Mouse (Mus musculus) forebrain, postnatal 0 days (tissue): Measurements from ENCODE around the gene Aldh3a1. TPM values are rescaled to one million over a fixed set of nuclear protein-coding genes. Genes with fewer than 3 reads are reported as not detected.

Source experiments
- ATAC-seq: fragments of 200-750 bp; cut with Nextera tagmentation; 2 replicates; pipeline ENCODE4 v1.8.0; 2017; ENCODE audit warnings: mild to moderate bottlenecking, moderate library complexity
- DNase-seq: peaks from one replicate; pipeline ENCODE4 v3.0.0-alpha.2; 2015
- H3K27ac ChIP-seq: fragments of 300-500 bp; sonication (generic); 2 replicates; pipeline ENCODE4 v1.5.1; 2014; ENCODE audit warnings: low read depth, mild to moderate bottlenecking, antibody characterized with exemption, low read length, moderate library complexity, mixed read lengths
- H3K27me3 ChIP-seq: fragments of 300-500 bp; sonication (generic); 2 replicates; pipeline ENCODE4 v1.6.1; 2014; ENCODE audit warnings: mild to moderate bottlenecking, low read length, mixed read lengths; ENCODE audit not compliant: insufficient read depth
- H3K36me3 ChIP-seq: fragments of 300-500 bp; sonication (generic); 2 replicates; pipeline ENCODE4 v1.6.1; 2014; ENCODE audit warnings: mild to moderate bottlenecking, moderate library complexity; ENCODE audit not compliant: insufficient read depth
- H3K4me1 ChIP-seq: fragments of 300-500 bp; sonication (generic); 2 replicates; pipeline ENCODE4 v1.6.1; 2014; ENCODE audit warnings: antibody characterized with exemption; ENCODE audit not compliant: insufficient read depth
- H3K4me2 ChIP-seq: fragments of 300-500 bp; sonication (generic); 2 replicates; pipeline ENCODE4 v1.6.1; 2014; ENCODE audit warnings: low read depth, mild to moderate bottlenecking, moderate library complexity
- H3K4me3 ChIP-seq: fragments of 300-500 bp; sonication (generic); 2 replicates; pipeline ENCODE4 v1.5.1; 2014; ENCODE audit warnings: low read depth, low read length, mixed read lengths
- H3K9ac ChIP-seq: fragments of 300-500 bp; sonication (generic); 2 replicates; pipeline ENCODE4 v1.6.1; 2014; ENCODE audit warnings: mild to moderate bottlenecking
- H3K9me3 ChIP-seq: fragments of 300-500 bp; sonication (generic); 2 replicates; pipeline ENCODE4 v1.6.1; 2016; ENCODE audit warnings: low read length
- CTCF ChIP-seq: sonication (generic); IDR thresholded peaks from 2 replicates; pipeline ENCODE4 v1.5.1; 2016; ENCODE audit warnings: antibody characterized with exemption, control low read depth, low read depth
- WGBS: fragments of 180-500 bp; shearing (Covaris S2); extraction: QIAGEN DNeasy Blood & Tissue Kit; methylation state at CpG from one replicate; pipeline ENCODE4 v1.1.7; 2014; 5-methylcytosine and 5-hydroxymethylcytosine counted together
- polyA plus RNA-seq: library from polyadenylated mRNA; unstranded; fragments of >200 nt; fragmentation: Nextera tagmentation; extraction: Ambion mirVana; gene quantifications from 2 replicates; pipeline ENCODE4 v1.2.1, GENCODE M21; 2015
- total RNA-seq: library from RNA; depleted of rRNA; stranded (reverse); fragments of >200 nt; gene quantifications from 2 replicates; pipeline ENCODE4 v1.2.3, GENCODE M21; 2014

Gene Aldh3a1
- total and polyA plus RNA-seq, 2 experiments from 2014 or later = 1.2 TPM; not detected in 1

DNA sequence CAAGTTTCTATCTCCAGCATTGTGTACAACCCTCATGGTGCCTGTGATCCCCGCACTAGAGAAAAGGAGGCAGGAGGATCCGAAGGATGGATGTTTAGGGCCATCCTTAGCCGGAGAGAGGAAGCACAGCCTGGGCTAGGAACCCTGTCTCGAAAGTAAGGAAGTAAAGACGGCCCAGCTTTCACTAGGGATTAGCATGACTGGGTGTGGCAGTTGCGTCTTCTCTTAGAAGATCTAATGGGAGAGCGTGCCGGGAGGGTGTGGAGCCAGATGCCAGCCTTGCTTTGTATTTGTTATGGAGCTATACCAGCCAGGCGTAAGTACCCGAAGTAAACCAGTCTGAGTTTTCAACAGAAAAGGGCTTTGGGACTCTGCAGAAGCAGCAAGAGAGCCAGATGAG, 17.6 kb downstream of the Aldh3a1 start:
- no peaks in the 10 kb centered on the region for H3K9me3 ChIP-seq
- ATAC-seq (no peak), DNase-seq (no peak)
- no peak overlapping the region for H3K4me3 ChIP-seq
- H3K36me3 ChIP-seq = no peaks in the 10 kb centered on the region
- WGBS = 84% methylated on average over 10 of the region's 10 CpGs
- no peak for TF ChIP-seq CTCF
- no peaks in the 10 kb centered on the region for H3K27me3 ChIP-seq
- H3K27ac ChIP-seq = no peak overlapping the region
- no peaks in the 10 kb centered on the region for H3K4me1 ChIP-seq
- no peak overlapping the region for H3K4me2 ChIP-seq
- H3K9ac ChIP-seq = no peak overlapping the region

- Histone ChIP-seq H3K4me3 (no peak overlapping the region), H3K36me3 (no peaks in the 10 kb centered on the region), H3K4me1 (no peaks in the 10 kb centered on the region), H3K9ac (no peak overlapping the region), H3K27me3 (no peaks in the 10 kb centered on the region), H3K9me3 (no peaks in the 10 kb centered on the region), H3K4me2 (no peak overlapping the region), H3K27ac (peak overlapping the region; percentile 57)
- no peak for TF ChIP-seq CTCF
- DNase-seq = no peak
- 66% methylated on average over 4 of the region's 4 CpGs for WGBS
- ATAC-seq = 0 out of 2 replicates have a peak, but pooled peaks have one; percentile 7
These were observed 18.2 kb downstream of the Aldh3a1 start for GRCm38 (mm10) chr11:61225511-61225910.

GRCm38 (mm10) chr11:61225941-61226412, 18.6 kb downstream of the Aldh3a1 start:
- no peak overlapping the region for H3K4me2 ChIP-seq
- no peaks in the 10 kb centered on the region for H3K9me3 ChIP-seq
- ATAC-seq (peak; percentile 92), DNase-seq (peak; percentile 84)
- no peak overlapping the region for H3K9ac ChIP-seq
- 53% methylated on average over 6 of the region's 6 CpGs for WGBS
- H3K4me3 ChIP-seq = no peak overlapping the region
- no peaks in the 10 kb centered on the region for H3K27me3 ChIP-seq
- no peaks in the 10 kb centered on the region for H3K36me3 ChIP-seq
- no peaks in the 10 kb centered on the region for H3K4me1 ChIP-seq
- no peak for TF ChIP-seq CTCF
- peak overlapping the region; percentile 57 for H3K27ac ChIP-seq

DNA sequence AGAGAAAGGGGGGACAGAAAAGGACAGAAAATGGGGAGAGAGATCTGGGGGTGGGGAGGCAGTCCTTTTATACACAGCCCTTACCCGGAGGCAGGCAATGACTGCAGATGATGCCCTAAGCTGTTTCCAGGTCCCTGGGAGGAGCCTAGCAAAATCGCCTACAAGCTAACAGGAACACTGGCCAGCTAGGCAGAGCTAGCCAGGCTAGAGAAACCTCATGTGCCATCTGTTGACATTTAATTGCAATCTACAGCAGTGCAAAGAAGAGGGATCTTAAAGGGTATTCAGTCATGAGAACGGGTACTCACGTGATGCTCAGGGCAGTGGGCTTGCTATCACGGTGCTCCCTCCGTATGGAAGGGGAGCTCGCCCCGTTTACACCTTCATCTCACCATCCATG, 20.5 kb downstream of the Aldh3a1 start:
- Histone ChIP-seq H3K9me3 (no peaks in the 10 kb centered on the region), H3K4me1 (no peaks in the 10 kb centered on the region), H3K9ac (no peak overlapping the region), H3K27ac (no peak overlapping the region), H3K36me3 (no peaks in the 10 kb centered on the region), H3K27me3 (no peaks in the 10 kb centered on the region), H3K4me3 (no peak overlapping the region), H3K4me2 (no peak overlapping the region)
- TF ChIP-seq CTCF = no peak
- ATAC-seq (no peak), DNase-seq (no peak)
- 68% methylated on average over 8 of the region's 8 CpGs for WGBS

DNA sequence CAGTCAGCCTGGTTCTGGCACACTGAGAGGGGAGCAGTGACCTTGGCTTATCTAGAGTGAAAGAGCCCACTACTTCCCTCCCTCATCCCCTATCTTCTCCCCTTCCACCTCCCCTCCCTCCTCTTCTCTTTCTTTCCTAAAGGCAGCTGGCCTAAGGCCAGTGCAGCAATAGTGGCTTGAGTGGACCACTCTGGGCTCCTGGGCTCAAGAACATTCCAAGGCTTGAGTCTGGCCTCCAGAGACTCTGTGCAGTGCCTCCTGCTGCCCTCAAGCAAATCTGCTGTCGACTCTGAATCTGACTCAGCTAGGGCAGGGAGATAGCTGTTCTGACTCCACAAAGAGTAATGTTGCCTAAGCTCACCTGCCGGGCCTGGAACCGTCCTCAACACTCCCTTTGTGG, 21.1 kb downstream of the Aldh3a1 start:
- Histone ChIP-seq H3K4me2 (no peak overlapping the region), H3K27ac (no peak overlapping the region), H3K27me3 (no peaks in the 10 kb centered on the region), H3K9ac (no peak overlapping the region), H3K4me1 (no peaks in the 10 kb centered on the region), H3K36me3 (no peaks in the 10 kb centered on the region), H3K4me3 (no peak overlapping the region), H3K9me3 (no peaks in the 10 kb centered on the region)
- TF ChIP-seq CTCF = no peak
- ATAC-seq (no peak), DNase-seq (no peak)
- WGBS = 74% methylated on average over 3 of the region's 3 CpGs

DNA sequence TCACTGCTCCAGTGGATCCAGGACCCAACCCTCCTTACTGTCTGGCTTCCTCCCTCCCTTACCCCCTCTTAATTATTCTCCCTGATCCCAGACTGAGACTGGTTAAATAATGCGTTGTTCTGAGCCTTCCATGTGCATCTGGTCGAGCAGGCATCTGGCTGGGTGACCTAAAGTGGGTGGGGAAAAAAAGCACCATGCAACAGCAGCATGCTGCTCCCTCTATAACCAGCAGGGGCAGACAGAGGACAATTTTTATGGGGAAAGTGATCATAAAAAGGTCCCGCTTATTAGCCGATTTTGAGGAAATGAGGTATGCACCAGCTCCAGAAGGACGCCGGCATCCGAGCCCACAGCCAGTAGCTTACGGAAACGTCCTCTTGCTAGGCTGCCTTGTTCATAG, 24.0 kb downstream of the Aldh3a1 start:
- ATAC-seq (peak; percentile 74), DNase-seq (peak; percentile 70)
- Histone ChIP-seq H3K4me3 (no peak overlapping the region), H3K4me1 (no peaks in the 10 kb centered on the region), H3K27ac (no peak overlapping the region), H3K36me3 (no peaks in the 10 kb centered on the region), H3K9ac (no peak overlapping the region), H3K9me3 (no peaks in the 10 kb centered on the region), H3K4me2 (peak overlapping the region; percentile 13), H3K27me3 (no peaks in the 10 kb centered on the region)
- WGBS = 8% methylated on average over 9 of the region's 9 CpGs
- TF ChIP-seq CTCF = peak; percentile 90

DNA sequence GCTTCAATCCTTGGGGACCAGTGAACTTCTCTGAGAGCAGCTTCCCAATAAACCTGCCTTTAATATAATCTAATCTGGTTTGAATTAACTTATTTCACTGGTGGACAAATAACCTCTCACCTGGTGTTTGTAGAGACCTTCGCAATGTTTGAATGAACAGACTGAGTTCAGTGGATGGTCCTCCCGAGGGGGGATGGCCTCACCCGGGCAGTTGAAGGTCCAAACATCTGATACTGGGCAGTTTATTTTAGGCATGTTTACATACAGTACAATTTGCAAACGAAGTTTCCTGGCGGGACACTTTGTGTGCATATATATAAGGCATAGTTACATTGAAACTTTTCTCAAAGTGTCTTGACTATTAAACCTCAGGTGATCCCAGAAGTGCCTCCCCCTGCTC, 26.8 kb downstream of the Aldh3a1 start:
- DNase-seq = no peak
- H3K27me3 ChIP-seq = no peaks in the 10 kb centered on the region
- H3K9me3 ChIP-seq = no peaks in the 10 kb centered on the region
- no peaks in the 10 kb centered on the region for H3K36me3 ChIP-seq
- no peak overlapping the region for H3K4me2 ChIP-seq
- no peak for TF ChIP-seq CTCF
- no peak for ATAC-seq
- no peak overlapping the region for H3K9ac ChIP-seq
- H3K4me1 ChIP-seq = no peaks in the 10 kb centered on the region
- H3K4me3 ChIP-seq = no peak overlapping the region
- WGBS = 70% methylated on average over 5 of the region's 5 CpGs
- H3K27ac ChIP-seq = no peak overlapping the region
